Mouse (Mus musculus) heart, adult 2 months (tissue): ENCODE results near the gene Ctbp2. TPM values are rescaled to one million over a fixed set of nuclear protein-coding genes. Genes with fewer than 3 reads are reported as not detected.
A peak's percentile ranks its signal among the peaks of the same experiment; 100 is the strongest.

Source experiments
- DNase-seq, 2 experiments: peaks; one replicate each; pipeline ENCODE4 v3.0.0; 2021
- H3K27ac ChIP-seq: fragments of 200-600 bp; 2 replicates; pipeline ENCODE4 v1.8.1; 2022
- H3K27me3 ChIP-seq: fragments of 200-500 bp; 2 replicates; pipeline ENCODE4 v1.6.1; 2012; ENCODE audit warnings: mild to moderate bottlenecking, low read length, inconsistent platforms, mixed read lengths; ENCODE audit not compliant: control insufficient read depth, insufficient read depth
- H3K36me3 ChIP-seq: fragments of 200-500 bp; 2 replicates; pipeline ENCODE4 v1.6.1; 2012; ENCODE audit warnings: low read length, inconsistent platforms; ENCODE audit not compliant: control insufficient read depth, insufficient read depth
- H3K4me1 ChIP-seq: fragments of 200-500 bp; 2 replicates; pipeline ENCODE4 v1.6.1; 2011; ENCODE audit warnings: low read length; ENCODE audit not compliant: control insufficient read depth, insufficient read depth
- H3K4me3 ChIP-seq: fragments of 200-600 bp; 2 replicates; pipeline ENCODE4 v1.8.1; 2022
- H3K79me2 ChIP-seq: fragments of 200-500 bp; replicated peaks from 2 replicates; pipeline ENCODE4 v1.6.1; 2012; ENCODE audit warnings: mild to moderate bottlenecking, inconsistent platforms, low read length, moderate library complexity, mixed read lengths; ENCODE audit not compliant: control insufficient read depth, insufficient read depth
- H3K9ac ChIP-seq: fragments of 200-500 bp; 2 replicates; pipeline ENCODE4 v1.6.1; 2012; ENCODE audit warnings: low read depth, mild to moderate bottlenecking, control low read depth, inconsistent platforms, low read length, mixed read lengths
- CTCF ChIP-seq: fragments of 200-600 bp; IDR thresholded peaks from 2 replicates; pipeline ENCODE4 v1.8.1; 2022; ENCODE audit warnings: antibody characterized with exemption, mild to moderate bottlenecking, moderate library complexity
- EP300 ChIP-seq: fragments of 200-500 bp; IDR thresholded peaks from 2 replicates; pipeline ENCODE4 v1.6.1; 2011; ENCODE audit warnings: low read depth, low read length, control low read depth; ENCODE audit not compliant: insufficient read depth
- POLR2A ChIP-seq: fragments of 200-500 bp; IDR thresholded peaks from 2 replicates; pipeline ENCODE4 v1.6.1; 2011; ENCODE audit warnings: mild to moderate bottlenecking, low read depth, low read length, control low read depth; ENCODE audit not compliant: insufficient read depth
- WGBS: fragments of 180-500 bp; shearing (Covaris S2); methylation state at CpG from one replicate; pipeline ENCODE4 v1.1.7; 2018; 5-methylcytosine and 5-hydroxymethylcytosine counted together
- intact Hi-C: fragments of 180-260 bp; cut with DNase I; formaldehyde crosslinking; loops from one replicate; pipeline ENCODE4 v1.15.1; 2025
- polyA plus RNA-seq: library from polyadenylated mRNA; depleted of rRNA; stranded (reverse); fragments of >200 nt; gene quantifications from 2 replicates; pipeline ENCODE4 v1.2.3, GENCODE M21; 2012
- total RNA-seq, 2 experiments: library from RNA; stranded (reverse); gene quantifications; 2 replicates each; pipeline ENCODE4 v1.2.3; 2021

The Ctbp2 gene
- total and polyA plus RNA-seq, 3 experiments: 22.8 to 28.3 (median 28.1) TPM

DNA sequence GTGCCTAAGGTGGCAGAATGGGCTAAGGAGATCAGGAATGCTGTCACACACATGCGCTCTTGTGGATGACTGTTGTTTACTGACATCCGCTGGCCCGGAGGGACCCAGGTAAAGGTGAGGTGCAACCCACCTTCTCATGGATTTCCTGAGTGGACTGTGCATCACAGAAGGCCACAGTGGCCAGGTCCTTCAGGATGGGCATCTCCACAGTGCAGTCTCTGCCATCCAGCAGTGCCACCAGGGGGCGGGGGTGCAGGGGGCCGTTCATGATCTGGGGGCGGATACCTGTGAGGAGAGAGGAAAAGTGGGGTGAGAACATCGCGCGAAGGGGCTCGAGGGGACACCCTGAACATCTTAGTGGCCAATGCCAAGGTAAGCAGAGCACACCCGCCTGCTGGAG is 125.1 kb downstream of the Ctbp2 start:
- intact Hi-C loops: loop anchor here (5.0 kb wide), 1 partner anchor 117 kb away; no protein-coding TSS in a partner anchor
- H3K9ac ChIP-seq: no peak overlapping the region
- TF ChIP-seq EP300 (no peak), CTCF (no peak), POLR2A (no peak)
- WGBS: 91% methylated on average over 11 of the region's 11 CpGs
- H3K4me3 ChIP-seq: no peak overlapping the region
- H3K27ac ChIP-seq: no peak overlapping the region
- H3K27me3 ChIP-seq: no peaks in the 10 kb centered on the region
- H3K4me1 ChIP-seq: peaks cover 5% of the 10 kb centered on the region
- no peaks in the 10 kb centered on the region for H3K79me2 ChIP-seq
- H3K36me3 ChIP-seq: no peaks in the 10 kb centered on the region
- no peak for DNase-seq

DNA sequence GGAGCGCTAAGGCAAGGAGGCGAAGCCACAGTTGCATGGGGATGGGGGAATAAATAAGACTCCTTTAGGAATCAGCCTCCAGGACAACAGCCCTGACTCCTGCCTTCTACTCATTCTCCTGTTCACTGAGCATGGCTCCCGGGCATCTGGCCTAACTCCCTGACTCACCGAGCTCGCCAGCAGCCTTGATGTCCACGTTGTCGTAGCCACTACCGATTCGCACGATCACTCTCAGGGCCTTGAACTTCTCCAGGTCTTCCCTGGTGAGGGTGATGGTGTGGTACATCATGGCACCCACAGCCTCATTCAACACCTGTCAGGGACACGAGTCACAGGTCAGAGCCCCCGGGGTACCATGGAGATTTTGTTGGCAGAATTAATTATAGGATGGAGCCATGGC is 125.5 kb downstream of the Ctbp2 start:
- H3K4me1 ChIP-seq: peaks cover 5% of the 10 kb centered on the region
- TF ChIP-seq EP300: no peak
- no peak for TF ChIP-seq POLR2A
- TF ChIP-seq CTCF: no peak
- WGBS: 95% methylated on average over 12 of the region's 12 CpGs
- no peaks in the 10 kb centered on the region for H3K27me3 ChIP-seq
- no peak for DNase-seq
- no peak overlapping the region for H3K9ac ChIP-seq
- no peak overlapping the region for H3K27ac ChIP-seq
- H3K4me3 ChIP-seq: no peak overlapping the region
- H3K79me2 ChIP-seq: no peaks in the 10 kb centered on the region
- intact Hi-C loops: loop anchor here (5.0 kb wide), 1 partner anchor 116 kb away; no protein-coding TSS in a partner anchor
- no peaks in the 10 kb centered on the region for H3K36me3 ChIP-seq

DNA sequence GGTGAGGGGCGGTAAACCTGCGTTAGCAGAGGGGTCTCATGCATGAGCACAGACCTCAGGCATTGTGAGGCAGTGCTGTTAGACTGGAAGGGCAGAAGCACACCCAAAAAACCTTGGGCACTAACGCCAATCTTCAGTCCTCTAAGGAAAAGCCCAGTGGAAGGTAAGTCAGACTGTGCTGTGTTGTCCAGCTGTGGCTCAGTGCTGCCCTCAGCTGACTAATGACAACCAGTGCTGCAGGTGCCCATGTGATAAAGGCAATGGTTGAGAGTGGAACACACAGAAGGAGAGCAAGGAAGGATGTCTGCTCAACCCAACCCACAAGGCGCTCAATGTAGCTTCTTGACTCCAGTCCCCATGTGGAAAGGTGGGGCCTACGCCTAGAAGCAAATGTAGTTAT is 127.8 kb downstream of the Ctbp2 start:
- Histone ChIP-seq H3K27ac (no peak overlapping the region), H3K4me3 (no peak overlapping the region), H3K9ac (no peak overlapping the region), H3K4me1 (no peaks in the 10 kb centered on the region), H3K27me3 (no peaks in the 10 kb centered on the region), H3K36me3 (no peaks in the 10 kb centered on the region), H3K79me2 (no peaks in the 10 kb centered on the region)
- 89% methylated on average over 5 of the region's 5 CpGs for WGBS
- DNase-seq: peak in 1 of 2 experiments; percentile 22
- TF ChIP-seq EP300 (0 out of 2 replicates have a peak, but pooled peaks have one; percentile 31), CTCF (peak; percentile 74), POLR2A (no peak)
- intact Hi-C loops: loop anchor here (5.0 kb wide), 1 partner anchor 114 kb away; no protein-coding TSS in a partner anchor

DNA sequence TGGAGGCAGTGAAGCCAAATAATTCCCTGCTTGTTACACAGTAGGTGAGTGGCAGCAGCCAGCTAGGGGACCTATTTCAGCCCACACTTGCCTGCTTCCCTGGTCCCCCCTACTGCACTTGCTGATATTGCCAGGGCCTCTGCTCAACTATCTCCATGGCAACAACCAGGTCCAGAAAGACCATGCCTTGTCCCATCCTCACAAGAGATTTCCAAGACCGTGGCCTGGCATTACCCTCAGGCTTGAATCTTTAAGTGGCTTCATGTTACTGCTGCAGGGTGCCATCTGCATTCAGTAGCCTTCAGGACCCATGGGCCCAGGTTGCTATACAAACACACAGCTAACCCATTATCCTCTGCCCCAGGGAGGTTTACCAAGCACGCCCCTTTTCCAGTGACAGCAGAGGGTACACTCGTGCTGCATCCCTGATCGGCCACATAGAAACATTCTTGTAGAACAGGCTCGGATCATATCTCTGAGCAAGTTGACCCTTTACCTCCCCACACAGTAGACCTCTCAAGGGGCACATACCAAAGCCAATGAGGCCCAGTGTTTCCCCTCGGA is 129.4 kb downstream of the Ctbp2 start:
- intact Hi-C loops: loop anchor here (5.0 kb wide), 1 partner anchor 112 kb away; no protein-coding TSS in a partner anchor
- no peaks in the 10 kb centered on the region for H3K27me3 ChIP-seq
- no peaks in the 10 kb centered on the region for H3K4me1 ChIP-seq
- H3K36me3 ChIP-seq: peaks cover 2% of the 10 kb centered on the region; the same call in 1 of the 2 replicates
- 76% methylated on average over 6 of the region's 6 CpGs for WGBS
- H3K79me2 ChIP-seq: no peaks in the 10 kb centered on the region
- no peak overlapping the region for H3K4me3 ChIP-seq
- DNase-seq: no peak
- TF ChIP-seq CTCF: no peak
- no peak for TF ChIP-seq POLR2A
- no peak for TF ChIP-seq EP300
- H3K27ac ChIP-seq: no peak overlapping the region
- H3K9ac ChIP-seq: no peak overlapping the region

DNA sequence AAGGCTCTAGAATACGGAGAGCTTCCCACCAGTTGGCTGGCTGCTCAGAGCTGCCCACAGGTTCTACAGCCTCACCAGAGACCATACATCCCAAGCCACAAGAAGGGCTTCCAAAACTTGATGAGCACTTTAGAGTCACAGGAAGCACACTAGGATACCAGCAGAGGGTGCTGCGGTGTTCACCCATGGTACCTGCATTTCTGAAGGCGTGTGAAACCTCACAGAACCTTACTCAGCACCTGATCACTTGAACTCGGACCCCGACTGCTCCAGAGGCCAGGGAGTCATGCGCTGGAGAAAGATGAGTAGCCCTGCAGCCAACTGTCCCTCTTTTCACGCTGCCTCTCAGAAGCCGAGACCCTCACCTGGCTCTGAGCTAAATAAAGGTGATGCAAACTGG is 130.0 kb downstream of the Ctbp2 start:
- no peaks in the 10 kb centered on the region for H3K27me3 ChIP-seq
- TF ChIP-seq EP300 (no peak), POLR2A (no peak), CTCF (peak; percentile 50)
- WGBS: 86% methylated on average over 8 of the region's 8 CpGs
- peaks cover 3% of the 10 kb centered on the region; the same call in 1 of the 2 replicates for H3K36me3 ChIP-seq
- no peak overlapping the region for H3K4me3 ChIP-seq
- DNase-seq: no peak
- H3K27ac ChIP-seq: no peak overlapping the region
- H3K4me1 ChIP-seq: no peaks in the 10 kb centered on the region
- no peaks in the 10 kb centered on the region for H3K79me2 ChIP-seq
- intact Hi-C loops: no loop called here
- no peak overlapping the region for H3K9ac ChIP-seq

DNA sequence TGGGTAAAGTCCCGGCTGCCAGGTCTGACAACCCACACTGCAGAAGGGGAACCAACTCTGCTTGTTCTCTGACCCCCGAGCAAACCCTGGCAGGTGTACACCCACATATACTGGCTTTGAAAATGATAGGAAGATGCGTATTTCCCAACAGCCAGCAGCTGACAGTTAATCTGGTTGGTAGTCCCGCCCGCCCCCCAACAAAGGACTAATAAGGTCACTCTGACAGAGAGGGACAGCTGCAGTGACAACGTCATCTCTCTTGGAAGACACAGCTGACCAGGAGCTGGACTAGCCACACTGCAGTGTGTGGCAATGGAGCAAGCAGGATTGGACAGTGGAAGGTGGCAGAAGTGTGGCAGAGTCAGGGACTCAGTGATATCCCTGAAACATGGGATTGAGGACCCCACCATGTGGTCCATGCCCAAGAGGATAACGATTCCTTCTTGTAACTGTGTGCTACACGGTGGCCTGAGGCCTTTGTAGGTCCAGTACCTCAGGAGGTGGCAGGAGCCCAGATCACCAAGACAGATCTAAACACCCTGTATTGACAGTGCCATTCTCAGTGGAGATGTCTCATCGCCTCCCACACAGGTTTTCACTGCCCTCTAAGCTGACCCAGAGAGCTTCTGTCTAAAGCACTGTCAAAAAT is 131.1 kb downstream of the Ctbp2 start:
- intact Hi-C loops: no loop called here
- no peak for TF ChIP-seq POLR2A
- TF ChIP-seq CTCF: no peak
- TF ChIP-seq EP300: no peak
- DNase-seq: no peak
- Histone ChIP-seq H3K4me3 (no peak overlapping the region), H3K79me2 (no peaks in the 10 kb centered on the region), H3K36me3 (peaks cover 3% of the 10 kb centered on the region; the same call in 1 of the 2 replicates), H3K4me1 (no peaks in the 10 kb centered on the region), H3K27me3 (no peaks in the 10 kb centered on the region), H3K27ac (no peak overlapping the region), H3K9ac (no peak overlapping the region)
- 82% methylated on average over 9 of the region's 9 CpGs for WGBS
